Mouse (Mus musculus): ENCODE data around the gene Gm37240. TPM values are rescaled to one million over a fixed set of nuclear protein-coding genes. Genes with fewer than 3 reads are reported as not detected.

Gene Gm37240
- polyA plus RNA-seq, 1 experiment, result not detected

DNA sequence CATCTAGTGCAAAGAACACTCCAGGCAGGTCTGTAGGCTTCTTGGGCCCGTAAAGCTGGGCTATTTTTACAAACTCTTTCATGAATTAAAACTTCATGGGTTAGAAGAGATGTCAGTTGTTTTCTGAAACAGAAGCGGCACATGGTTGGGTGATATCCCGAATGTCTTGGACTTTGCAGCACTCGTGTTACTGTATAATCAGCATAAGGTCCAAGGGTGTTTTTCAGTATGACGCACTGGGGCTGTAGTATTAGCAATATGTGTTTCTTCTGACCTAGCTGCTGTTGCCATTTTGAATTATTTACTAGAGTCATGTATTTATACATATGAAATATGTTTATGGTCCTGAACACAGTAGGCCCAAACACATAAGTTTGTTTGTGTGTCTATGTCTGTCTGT, 961.2 kb downstream of the Gm37240 start:
- H3K27ac ChIP-seq (replicated peaks; ENCODE audit: low read depth, low read length), result no peak overlapping the region
- no peaks in the 10 kb centered on the region for H3K4me1 ChIP-seq (ENCODE audit: control insufficient read depth, insufficient read depth, insufficient read length, low read length)
- H3K4me3 ChIP-seq (ENCODE audit: insufficient read depth, low read depth, low read length), result no peak overlapping the region

DNA sequence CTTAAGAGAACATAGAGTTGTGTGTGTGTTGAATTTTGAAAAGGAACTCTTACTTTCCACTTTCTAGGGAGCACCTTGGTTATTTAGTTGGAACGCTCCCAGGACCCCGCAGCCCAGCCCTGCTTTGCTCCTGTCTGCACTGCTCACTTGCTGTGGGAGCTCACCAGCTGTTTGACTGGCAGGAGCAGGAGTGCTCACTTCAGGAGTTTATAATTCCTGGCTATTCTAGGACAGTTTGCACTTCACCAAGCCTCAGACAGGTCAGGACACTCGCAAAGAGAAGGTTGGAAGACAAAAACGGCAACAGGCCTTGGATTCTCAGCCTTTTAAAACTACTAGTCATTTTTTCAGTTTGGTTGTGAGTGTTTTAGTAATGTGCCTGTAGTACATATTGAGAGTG, 962.1 kb downstream of the Gm37240 start:
- no peak overlapping the region for H3K4me3 ChIP-seq (ENCODE audit: insufficient read depth, low read depth, low read length)
- H3K27ac ChIP-seq (replicated peaks; ENCODE audit: low read depth, low read length), result no peak overlapping the region
- H3K4me1 ChIP-seq (ENCODE audit: control insufficient read depth, insufficient read depth, insufficient read length, low read length), result no peaks in the 10 kb centered on the region

DNA sequence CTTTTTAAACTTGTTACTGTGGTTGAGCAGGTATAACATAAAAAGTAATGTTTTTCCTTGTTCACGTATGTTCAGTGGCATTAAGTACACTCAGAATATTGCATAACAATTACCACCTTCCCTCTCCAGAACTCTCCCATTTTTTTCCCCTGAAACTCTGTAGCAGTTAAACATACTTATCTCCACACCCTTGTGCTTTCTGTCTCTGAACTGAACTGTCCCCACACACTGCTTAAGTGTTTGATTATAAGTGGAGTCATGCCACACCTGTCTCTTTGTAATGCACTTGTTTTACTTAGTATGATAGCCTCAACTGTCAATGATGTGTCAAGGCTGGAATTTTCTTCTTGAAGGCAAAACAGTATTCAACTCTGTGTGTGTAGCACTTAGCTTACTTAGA, 963.6 kb downstream of the Gm37240 start:
- no peak overlapping the region for H3K4me3 ChIP-seq (ENCODE audit: insufficient read depth, low read depth, low read length)
- H3K4me1 ChIP-seq (ENCODE audit: control insufficient read depth, insufficient read depth, insufficient read length, low read length), result no peaks in the 10 kb centered on the region

DNA sequence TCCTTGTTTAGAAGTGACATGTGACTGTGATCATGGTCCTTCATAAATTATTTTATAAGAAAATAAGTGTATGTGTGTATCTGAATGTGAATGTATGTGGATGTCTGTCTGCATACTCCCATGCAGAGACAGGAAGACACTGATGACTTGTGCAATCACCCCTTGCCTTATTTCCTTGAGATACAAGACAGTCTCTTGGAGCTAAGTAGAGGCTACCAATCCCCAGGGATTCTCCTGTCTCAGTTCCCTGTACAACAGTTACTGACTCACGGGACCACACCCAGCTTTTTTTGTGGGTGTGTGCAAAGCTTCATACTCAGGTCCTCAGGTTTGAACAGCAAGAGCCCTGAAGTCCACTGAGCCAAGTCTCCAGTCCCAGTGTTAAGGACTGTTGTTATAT, 964.1 kb downstream of the Gm37240 start:
- no peak overlapping the region for H3K27ac ChIP-seq (replicated peaks; ENCODE audit: low read depth, low read length)
- H3K4me3 ChIP-seq (ENCODE audit: insufficient read depth, low read depth, low read length), result no peak overlapping the region
- H3K4me1 ChIP-seq (ENCODE audit: control insufficient read depth, insufficient read depth, insufficient read length, low read length), result no peaks in the 10 kb centered on the region

More for the DNA sequence above, 963.6 kb downstream of the Gm37240 start:
- H3K27ac ChIP-seq (replicated peaks; ENCODE audit: low read depth, low read length), result no peak overlapping the region

DNA sequence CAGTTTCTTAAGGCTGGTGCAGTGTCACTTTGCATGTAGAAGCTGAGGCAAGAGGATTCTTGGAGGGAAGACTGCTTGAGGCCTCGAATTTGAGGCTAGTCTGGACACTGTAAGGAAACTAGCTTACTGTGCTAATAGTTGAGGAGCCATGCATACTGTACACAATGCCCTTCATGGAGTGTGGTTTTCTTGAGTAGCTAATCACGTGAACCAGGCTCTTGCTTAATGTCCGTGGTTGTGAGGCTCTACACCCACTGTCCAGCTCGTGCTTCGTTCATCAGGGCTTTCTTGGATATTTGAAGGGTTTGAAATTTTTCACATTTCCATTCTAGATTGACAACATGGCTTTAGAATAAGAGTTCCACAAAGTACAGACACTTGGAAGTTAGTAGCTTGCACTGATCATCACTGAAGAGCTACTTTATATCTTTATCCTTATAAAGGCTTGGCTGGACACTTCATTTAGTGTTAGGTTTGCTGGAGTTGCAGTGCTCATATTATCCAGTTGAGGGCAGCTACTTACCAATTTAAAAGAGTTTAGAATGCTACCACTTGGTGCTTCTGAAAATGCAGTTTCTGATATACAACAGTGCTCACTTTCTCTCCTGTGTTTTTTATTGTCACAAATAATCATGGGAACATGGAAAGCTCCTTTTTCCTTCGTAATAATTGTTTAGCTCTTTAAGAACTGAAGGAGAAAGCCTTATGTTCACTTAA, 965.5 kb downstream of the Gm37240 start:
- H3K27ac ChIP-seq (replicated peaks; ENCODE audit: low read depth, low read length), result no peak overlapping the region
- peaks cover 2% of the 10 kb centered on the region; the same call in 1 of the 2 replicates for H3K4me1 ChIP-seq (ENCODE audit: control insufficient read depth, insufficient read depth, insufficient read length, low read length)
- H3K4me3 ChIP-seq (ENCODE audit: insufficient read depth, low read depth, low read length), result no peak overlapping the region

DNA sequence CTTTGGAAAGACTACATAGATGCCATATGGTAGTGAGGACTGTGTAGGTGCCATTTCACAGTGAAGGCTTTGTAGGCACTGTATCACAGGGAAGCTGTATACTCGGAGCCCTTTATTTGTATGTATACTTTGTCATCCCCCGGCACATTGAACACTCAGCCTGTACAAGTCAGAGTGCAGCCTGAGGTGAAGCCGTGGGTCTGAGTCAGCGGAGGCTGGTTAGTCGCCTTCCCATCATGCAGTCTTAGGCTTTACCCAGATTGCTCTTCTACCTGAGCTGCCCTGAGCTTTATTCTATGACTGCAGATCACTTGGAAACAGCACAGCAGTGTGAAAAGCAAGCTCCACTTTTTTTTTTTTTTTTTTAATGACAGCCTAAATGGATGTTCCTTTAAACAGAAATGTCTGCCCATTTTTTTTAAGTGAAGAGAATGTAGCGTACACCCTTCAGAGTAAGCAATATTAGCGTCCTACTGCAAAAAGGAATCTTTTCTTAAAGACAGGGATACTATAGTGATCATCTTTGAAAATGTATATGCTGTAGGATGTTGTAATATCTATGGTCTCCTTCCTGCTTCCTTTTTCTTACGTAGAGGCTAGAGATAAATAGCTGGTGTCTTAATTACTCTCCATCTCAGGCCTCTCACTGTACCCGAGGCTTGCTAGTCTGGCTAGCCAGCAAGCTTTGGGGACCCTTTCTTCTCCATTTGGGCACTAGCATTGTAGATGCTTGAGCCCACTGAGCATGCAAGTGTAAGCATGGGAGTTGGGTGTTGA, 969.2 kb downstream of the Gm37240 start:
- Histone ChIP-seq H3K27ac (replicated peaks; ENCODE audit: low read depth, low read length) (no peak overlapping the region), H3K4me1 (ENCODE audit: control insufficient read depth, insufficient read depth, insufficient read length, low read length) (peaks cover 2% of the 10 kb centered on the region; the same call in 1 of the 2 replicates)

DNA sequence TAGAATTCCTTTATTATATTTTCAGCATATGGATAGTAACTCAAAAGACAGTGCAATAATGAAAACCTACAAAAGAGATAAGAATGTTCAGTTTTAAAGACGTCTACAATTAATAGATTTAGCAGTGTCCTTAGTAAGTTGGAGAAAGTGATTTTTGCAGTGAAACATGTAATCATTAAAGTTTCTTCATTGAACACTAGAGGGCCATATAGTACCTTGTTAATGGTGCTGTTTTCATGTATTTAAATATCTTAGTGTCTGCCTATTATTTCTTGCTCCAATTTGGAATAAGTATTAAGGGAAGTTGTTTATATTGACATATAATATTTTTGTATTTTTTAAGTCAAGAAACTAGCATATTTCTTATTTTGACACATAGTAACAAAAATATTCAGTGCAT, 973.0 kb downstream of the Gm37240 start:
- Histone ChIP-seq H3K4me3 (ENCODE audit: insufficient read depth, low read depth, low read length) (no peak overlapping the region), H3K4me1 (ENCODE audit: control insufficient read depth, insufficient read depth, insufficient read length, low read length) (peaks cover 2% of the 10 kb centered on the region; the same call in 1 of the 2 replicates), H3K27ac (replicated peaks; ENCODE audit: low read depth, low read length) (no peak overlapping the region)

More for the DNA sequence above, 969.2 kb downstream of the Gm37240 start:
- no peak overlapping the region for H3K4me3 ChIP-seq (ENCODE audit: insufficient read depth, low read depth, low read length)

DNA sequence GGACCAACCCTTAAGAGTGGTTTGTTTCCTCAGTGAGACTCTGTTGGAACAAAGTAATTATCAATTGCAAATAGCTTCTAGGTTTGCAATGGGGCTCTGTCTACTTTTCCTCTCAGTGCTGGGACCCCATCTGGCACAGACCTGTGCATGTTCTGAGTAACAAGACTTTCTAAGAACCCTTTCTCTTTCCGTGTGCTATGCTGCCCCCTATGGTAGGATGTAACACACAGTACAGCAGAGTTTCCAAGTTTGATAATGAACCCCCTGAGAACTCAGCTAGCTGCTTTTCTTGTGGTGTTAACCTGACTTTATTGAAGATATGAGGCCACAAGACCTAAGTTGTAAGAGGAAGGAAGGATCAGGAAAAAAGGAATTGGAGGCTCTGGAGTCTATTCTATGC, 980.8 kb downstream of the Gm37240 start:
- Histone ChIP-seq H3K4me3 (ENCODE audit: insufficient read depth, low read depth, low read length) (no peak overlapping the region), H3K27ac (replicated peaks; ENCODE audit: low read depth, low read length) (no peak overlapping the region), H3K4me1 (ENCODE audit: control insufficient read depth, insufficient read depth, insufficient read length, low read length) (no peaks in the 10 kb centered on the region)

DNA sequence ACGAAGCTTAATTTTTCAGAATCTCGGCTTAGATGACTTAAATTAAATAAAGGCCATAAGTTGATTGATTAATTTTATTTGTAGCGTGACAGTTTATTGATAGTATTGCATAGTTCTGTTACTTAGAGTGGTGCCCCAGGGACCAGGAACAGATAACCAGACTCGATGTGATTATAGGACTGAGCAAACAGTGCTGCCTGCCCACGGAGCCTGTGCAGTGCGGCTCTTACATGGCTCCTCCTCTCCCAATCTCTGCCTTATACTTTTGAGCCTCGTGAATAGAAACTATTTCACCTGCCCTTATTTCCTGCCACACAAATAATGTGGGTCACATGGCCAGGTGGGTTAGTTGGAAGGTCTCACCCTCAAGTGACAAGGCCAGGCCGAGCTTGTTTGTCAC, 989.4 kb downstream of the Gm37240 start:
- no peak overlapping the region for H3K27ac ChIP-seq (replicated peaks; ENCODE audit: low read depth, low read length)

DNA sequence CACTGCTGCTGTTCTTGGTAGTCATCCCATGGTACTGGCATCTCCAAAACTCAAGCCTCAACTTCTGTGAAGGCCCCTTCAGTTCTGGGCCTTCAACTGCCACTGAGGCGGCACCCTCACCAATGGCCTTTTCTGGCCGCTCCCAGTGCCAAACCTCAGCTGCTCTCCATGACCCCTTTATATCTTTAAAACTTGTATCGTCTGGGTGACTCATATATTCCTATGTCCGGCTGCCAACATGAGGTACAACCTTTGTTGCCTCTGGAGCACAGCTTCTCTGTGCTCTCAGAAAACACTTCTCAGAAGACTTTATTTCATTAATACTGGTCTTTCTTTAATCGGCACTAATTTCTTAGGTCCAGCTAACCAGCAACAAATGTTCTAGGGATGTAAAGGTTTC, 996.3 kb downstream of the Gm37240 start:
- no peaks in the 10 kb centered on the region; the same call in 1 of the 2 replicates for H3K4me1 ChIP-seq (ENCODE audit: control insufficient read depth, insufficient read depth, insufficient read length, low read length)
- H3K27ac ChIP-seq (replicated peaks; ENCODE audit: low read depth, low read length), result no peak overlapping the region
- no peak overlapping the region for H3K4me3 ChIP-seq (ENCODE audit: insufficient read depth, low read depth, low read length)

More for the DNA sequence above, 989.4 kb downstream of the Gm37240 start:
- H3K4me3 ChIP-seq (ENCODE audit: insufficient read depth, low read depth, low read length), result no peak overlapping the region
- H3K4me1 ChIP-seq (ENCODE audit: control insufficient read depth, insufficient read depth, insufficient read length, low read length), result no peaks in the 10 kb centered on the region

DNA sequence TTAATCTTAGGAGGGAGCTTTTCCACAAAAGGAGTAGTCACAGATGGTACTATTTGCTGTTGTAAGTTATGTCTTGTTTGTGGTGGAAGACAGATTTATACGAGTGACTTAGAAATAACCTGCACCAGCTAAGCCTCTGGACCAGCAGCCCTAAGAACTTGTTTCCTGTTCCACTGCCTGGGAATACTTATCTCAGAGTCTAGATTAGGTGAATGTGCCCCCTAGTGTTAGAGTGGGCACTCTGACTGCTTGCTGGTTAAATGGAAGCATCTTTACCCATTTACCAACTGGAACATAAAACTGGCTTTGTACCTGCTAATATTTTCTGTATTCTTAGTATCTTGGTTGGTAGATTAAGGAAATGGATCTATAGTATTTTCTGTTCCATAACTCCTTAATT, 997.7 kb downstream of the Gm37240 start:
- Histone ChIP-seq H3K27ac (replicated peaks; ENCODE audit: low read depth, low read length) (no peak overlapping the region), H3K4me1 (ENCODE audit: control insufficient read depth, insufficient read depth, insufficient read length, low read length) (no peaks in the 10 kb centered on the region; the same call in 1 of the 2 replicates), H3K4me3 (ENCODE audit: insufficient read depth, low read depth, low read length) (no peak overlapping the region)

DNA sequence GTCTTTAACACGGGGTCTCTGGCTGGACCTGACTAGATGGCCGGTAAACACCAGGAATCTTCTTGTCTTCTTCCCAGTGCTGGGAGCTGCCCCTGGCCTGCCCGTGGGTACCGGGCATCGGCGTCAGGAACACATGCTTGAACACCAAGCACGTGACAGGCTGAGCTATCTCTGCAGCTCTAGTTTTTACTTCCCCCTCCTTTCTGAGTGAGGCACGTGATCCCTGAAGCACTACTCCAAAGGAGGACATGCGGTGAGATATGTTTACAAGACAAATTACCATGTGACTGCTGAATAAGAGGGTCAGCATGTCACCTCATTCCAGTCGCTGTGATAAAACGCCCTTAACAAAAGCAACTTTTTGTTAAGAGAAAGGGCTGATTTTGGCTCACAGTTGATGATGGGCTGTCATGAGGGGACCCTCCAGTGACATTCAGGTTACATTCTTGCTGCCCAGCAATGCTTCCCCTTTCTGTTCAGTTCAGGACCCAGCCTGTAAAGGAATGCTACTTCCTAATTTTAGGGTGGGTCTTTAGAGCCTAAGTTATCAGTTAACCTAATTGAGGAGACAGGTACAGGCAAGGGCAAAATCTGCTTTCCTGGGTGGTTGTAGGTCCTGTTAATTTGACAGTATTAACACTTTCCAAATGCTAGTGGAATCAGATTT, 1003.4 kb downstream of the Gm37240 start:
- H3K4me3 ChIP-seq (ENCODE audit: insufficient read depth, low read depth, low read length), result no peak overlapping the region
- no peak overlapping the region for H3K27ac ChIP-seq (replicated peaks; ENCODE audit: low read depth, low read length)
- H3K4me1 ChIP-seq (ENCODE audit: control insufficient read depth, insufficient read depth, insufficient read length, low read length), result no peaks in the 10 kb centered on the region; the same call in 1 of the 2 replicates

DNA sequence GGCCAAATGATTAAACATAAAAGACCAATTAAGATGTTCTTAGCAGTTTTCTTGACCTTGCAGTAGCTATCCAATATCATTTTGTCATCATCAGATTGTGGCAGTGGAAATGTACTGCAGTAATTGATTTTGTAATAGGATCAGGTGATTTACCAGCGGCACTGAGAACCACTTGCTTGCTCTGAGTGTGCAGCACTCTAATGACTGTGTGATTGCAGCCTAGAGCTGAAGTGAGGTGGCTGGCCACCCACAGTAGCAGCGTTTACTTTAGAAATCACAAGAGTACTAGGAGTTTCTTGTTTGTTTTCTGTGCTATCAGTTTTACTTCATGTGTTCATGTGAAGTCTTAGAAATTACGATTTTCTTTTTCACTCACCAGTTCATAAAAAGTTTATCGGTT, 1011.1 kb downstream of the Gm37240 start:
- no peak overlapping the region for H3K4me3 ChIP-seq (ENCODE audit: insufficient read depth, low read depth, low read length)
- no peak overlapping the region for H3K27ac ChIP-seq (replicated peaks; ENCODE audit: low read depth, low read length)
- H3K4me1 ChIP-seq (ENCODE audit: control insufficient read depth, insufficient read depth, insufficient read length, low read length), result no peaks in the 10 kb centered on the region; the same call in 1 of the 2 replicates

DNA sequence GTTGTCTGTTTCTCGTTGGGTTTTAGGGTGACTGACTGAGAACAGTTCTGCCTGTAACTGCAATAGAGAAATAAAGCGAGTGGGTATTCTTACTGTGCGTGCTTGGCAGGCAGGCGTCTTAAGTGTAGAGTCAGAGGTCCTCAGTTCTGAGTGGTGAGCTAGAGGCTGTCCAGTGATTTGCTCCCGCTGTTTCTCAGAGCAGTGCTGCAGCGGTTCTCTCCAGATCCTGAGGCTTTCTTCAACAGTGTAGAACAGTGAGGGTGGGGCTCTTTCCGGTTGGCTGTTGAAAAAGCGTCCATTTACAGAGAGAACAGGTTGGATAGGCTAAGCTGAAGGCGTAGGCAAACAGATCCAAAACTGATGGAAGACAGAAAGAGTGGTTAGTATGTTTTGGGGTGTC, 1012.0 kb downstream of the Gm37240 start:
- Histone ChIP-seq H3K4me3 (ENCODE audit: insufficient read depth, low read depth, low read length) (no peak overlapping the region), H3K27ac (replicated peaks; ENCODE audit: low read depth, low read length) (no peak overlapping the region), H3K4me1 (ENCODE audit: control insufficient read depth, insufficient read depth, insufficient read length, low read length) (no peaks in the 10 kb centered on the region; the same call in 1 of the 2 replicates)

DNA sequence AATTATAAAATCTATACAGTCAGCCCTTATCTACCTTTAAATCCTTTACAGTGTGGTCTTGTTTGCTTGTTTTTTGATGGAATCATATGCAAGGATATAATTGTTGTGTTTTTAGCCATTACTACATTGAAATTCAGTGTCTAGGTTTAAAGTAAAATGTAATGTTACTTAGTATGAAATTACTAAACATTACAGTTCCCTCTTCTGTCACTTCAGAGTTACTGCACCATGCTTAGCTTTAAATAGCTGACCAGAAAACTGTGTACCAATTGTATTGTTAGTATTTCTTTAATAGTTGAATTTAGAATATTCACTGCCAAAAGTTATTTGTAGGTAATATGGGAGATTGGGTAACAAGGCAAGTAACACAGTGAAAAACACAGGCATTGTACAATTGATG, 1017.2 kb downstream of the Gm37240 start:
- Histone ChIP-seq H3K4me1 (ENCODE audit: control insufficient read depth, insufficient read depth, insufficient read length, low read length) (peaks cover 3% of the 10 kb centered on the region; the same call in 1 of the 2 replicates), H3K27ac (replicated peaks; ENCODE audit: low read depth, low read length) (no peak overlapping the region), H3K4me3 (ENCODE audit: insufficient read depth, low read depth, low read length) (no peak overlapping the region)
